Mouse (Mus musculus): ENCODE measurements around the gene Scrn3. TPM values are rescaled to one million over a fixed set of nuclear protein-coding genes. Genes with fewer than 3 reads are reported as not detected.
A peak's percentile ranks its signal among the peaks of the same experiment; 100 is the strongest.

Scrn3 gene
- polyA plus RNA-seq, 1 experiment from 2014 or later, result 19.2 TPM

- Histone ChIP-seq H3K9me3 (replicated peaks; ENCODE audit: control insufficient read depth, low read length) (no peaks in the 10 kb centered on the region), H3K36me3 (ENCODE audit: control insufficient read depth, insufficient read depth) (no peaks in the 10 kb centered on the region), H3K27me3 (ENCODE audit: control insufficient read depth, insufficient read depth, low read length) (no peaks in the 10 kb centered on the region), H3K4me1 (ENCODE audit: control insufficient read depth, insufficient read depth, low read length) (peaks cover 6% of the 10 kb centered on the region), H3K27ac (ENCODE audit: low read length) (peak overlapping the region; percentile 55; the same call in 1 of the 2 replicates), H3K9ac (ENCODE audit: low read length) (peak overlapping the region; percentile 29; the same call in 1 of the 2 replicates), H3K4me3 (ENCODE audit: low read length) (peak overlapping the region; percentile 22), H3K4me2 (ENCODE audit: low read depth, low read length) (peak overlapping the region; percentile 54)
- no peak for ATAC-seq (replicated peaks; ENCODE audit: extremely low read depth, insufficient read depth, low FRiP score)
- WGBS, result 37% methylated on average over 5 of the region's 5 CpGs
Measured at GRCm38 (mm10) chr2:73351496-73351895, 39.1 kb downstream of the Scrn3 start.

- H3K4me3 ChIP-seq (ENCODE audit: low read length), result peak overlapping the region; percentile 22
- H3K4me2 ChIP-seq (ENCODE audit: low read depth, low read length), result peak overlapping the region; percentile 54
- peak overlapping the region; percentile 29; the same call in 1 of the 2 replicates for H3K9ac ChIP-seq (ENCODE audit: low read length)
- peaks cover 6% of the 10 kb centered on the region for H3K4me1 ChIP-seq (ENCODE audit: control insufficient read depth, insufficient read depth, low read length)
- H3K27ac ChIP-seq (ENCODE audit: low read length), result peak overlapping the region; percentile 55
- no peak for ATAC-seq (replicated peaks; ENCODE audit: extremely low read depth, insufficient read depth, low FRiP score)
- no peaks in the 10 kb centered on the region for H3K27me3 ChIP-seq (ENCODE audit: control insufficient read depth, insufficient read depth, low read length)
- H3K36me3 ChIP-seq (ENCODE audit: control insufficient read depth, insufficient read depth), result no peaks in the 10 kb centered on the region
- no peaks in the 10 kb centered on the region for H3K9me3 ChIP-seq (replicated peaks; ENCODE audit: control insufficient read depth, low read length)
- WGBS, result 22% methylated on average over 7 of the region's 7 CpGs
Measured at GRCm38 (mm10) chr2:73351927-73352374, 39.5 kb downstream of the Scrn3 start.

GRCm38 (mm10) chr2:73357004-73357403 lies 44.6 kb downstream of the Scrn3 start:
- H3K4me3 ChIP-seq (ENCODE audit: low read length), result no peak overlapping the region
- no peak overlapping the region for H3K27ac ChIP-seq (ENCODE audit: low read length)
- no peaks in the 10 kb centered on the region for H3K9me3 ChIP-seq (replicated peaks; ENCODE audit: control insufficient read depth, low read length)
- H3K4me1 ChIP-seq (ENCODE audit: control insufficient read depth, insufficient read depth, low read length), result peaks cover 3% of the 10 kb centered on the region
- no peaks in the 10 kb centered on the region for H3K27me3 ChIP-seq (ENCODE audit: control insufficient read depth, insufficient read depth, low read length)
- 69% methylated on average over 18 of the region's 18 CpGs for WGBS
- no peak for ATAC-seq (replicated peaks; ENCODE audit: extremely low read depth, insufficient read depth, low FRiP score)
- peak overlapping the region; percentile 10 for H3K4me2 ChIP-seq (ENCODE audit: low read depth, low read length)
- H3K9ac ChIP-seq (ENCODE audit: low read length), result no peak overlapping the region
- H3K36me3 ChIP-seq (ENCODE audit: control insufficient read depth, insufficient read depth), result peaks cover 2% of the 10 kb centered on the region; the same call in 1 of the 2 replicates

- Histone ChIP-seq H3K36me3 (ENCODE audit: control insufficient read depth, insufficient read depth) (peaks cover 2% of the 10 kb centered on the region; the same call in 1 of the 2 replicates), H3K4me2 (ENCODE audit: low read depth, low read length) (no peak overlapping the region), H3K9ac (ENCODE audit: low read length) (no peak overlapping the region), H3K4me1 (ENCODE audit: control insufficient read depth, insufficient read depth, low read length) (no peaks in the 10 kb centered on the region), H3K27me3 (ENCODE audit: control insufficient read depth, insufficient read depth, low read length) (no peaks in the 10 kb centered on the region), H3K4me3 (ENCODE audit: low read length) (no peak overlapping the region), H3K27ac (ENCODE audit: low read length) (no peak overlapping the region), H3K9me3 (replicated peaks; ENCODE audit: control insufficient read depth, low read length) (no peaks in the 10 kb centered on the region)
- WGBS, result 87% methylated on average over 5 of the region's 5 CpGs
- no peak for ATAC-seq (replicated peaks; ENCODE audit: extremely low read depth, insufficient read depth, low FRiP score)
Measured at GRCm38 (mm10) chr2:73359941-73360340, 47.5 kb downstream of the Scrn3 start.

- H3K9me3 ChIP-seq (replicated peaks; ENCODE audit: control insufficient read depth, low read length), result no peaks in the 10 kb centered on the region
- no peaks in the 10 kb centered on the region for H3K27me3 ChIP-seq (ENCODE audit: control insufficient read depth, insufficient read depth, low read length)
- no peak overlapping the region for H3K4me2 ChIP-seq (ENCODE audit: low read depth, low read length)
- H3K4me3 ChIP-seq (ENCODE audit: low read length), result no peak overlapping the region
- no peak overlapping the region for H3K27ac ChIP-seq (ENCODE audit: low read length)
- no peak overlapping the region for H3K9ac ChIP-seq (ENCODE audit: low read length)
- no peak for ATAC-seq (replicated peaks; ENCODE audit: extremely low read depth, insufficient read depth, low FRiP score)
- 74% methylated on average over 2 of the region's 2 CpGs for WGBS
- H3K4me1 ChIP-seq (ENCODE audit: control insufficient read depth, insufficient read depth, low read length), result no peaks in the 10 kb centered on the region
- peaks cover 2% of the 10 kb centered on the region; the same call in 1 of the 2 replicates for H3K36me3 ChIP-seq (ENCODE audit: control insufficient read depth, insufficient read depth)
Measured at GRCm38 (mm10) chr2:73360536-73360935, 48.1 kb downstream of the Scrn3 start.

- Histone ChIP-seq H3K4me3 (ENCODE audit: low read length) (no peak overlapping the region), H3K4me1 (ENCODE audit: control insufficient read depth, insufficient read depth, low read length) (no peaks in the 10 kb centered on the region), H3K9me3 (replicated peaks; ENCODE audit: control insufficient read depth, low read length) (no peaks in the 10 kb centered on the region), H3K4me2 (ENCODE audit: low read depth, low read length) (no peak overlapping the region), H3K9ac (ENCODE audit: low read length) (no peak overlapping the region), H3K27ac (ENCODE audit: low read length) (no peak overlapping the region), H3K36me3 (ENCODE audit: control insufficient read depth, insufficient read depth) (peaks cover 2% of the 10 kb centered on the region; the same call in 1 of the 2 replicates), H3K27me3 (ENCODE audit: control insufficient read depth, insufficient read depth, low read length) (no peaks in the 10 kb centered on the region)
- 72% methylated on average over 5 of the region's 5 CpGs for WGBS
- ATAC-seq (replicated peaks; ENCODE audit: extremely low read depth, insufficient read depth, low FRiP score), result no peak
Measured at GRCm38 (mm10) chr2:73363448-73363847, 51.0 kb downstream of the Scrn3 start.

- peak overlapping the region; percentile 36; the same call in 1 of the 2 replicates for H3K4me2 ChIP-seq (ENCODE audit: low read depth, low read length)
- H3K4me3 ChIP-seq (ENCODE audit: low read length), result no peak overlapping the region
- peak overlapping the region; percentile 70 for H3K27ac ChIP-seq (ENCODE audit: low read length)
- peak; percentile 67 for ATAC-seq (replicated peaks; ENCODE audit: extremely low read depth, insufficient read depth, low FRiP score)
- peaks cover 4% of the 10 kb centered on the region for H3K4me1 ChIP-seq (ENCODE audit: control insufficient read depth, insufficient read depth, low read length)
- H3K9ac ChIP-seq (ENCODE audit: low read length), result peak overlapping the region; percentile 41; the same call in 1 of the 2 replicates
- no peaks in the 10 kb centered on the region for H3K9me3 ChIP-seq (replicated peaks; ENCODE audit: control insufficient read depth, low read length)
- no peaks in the 10 kb centered on the region for H3K27me3 ChIP-seq (ENCODE audit: control insufficient read depth, insufficient read depth, low read length)
- 55% methylated on average over 9 of the region's 9 CpGs for WGBS
- H3K36me3 ChIP-seq (ENCODE audit: control insufficient read depth, insufficient read depth), result no peaks in the 10 kb centered on the region
Measured at GRCm38 (mm10) chr2:73371530-73372335, 59.3 kb downstream of the Scrn3 start.

- H3K27ac ChIP-seq (ENCODE audit: low read length), result no peak overlapping the region
- no peaks in the 10 kb centered on the region for H3K9me3 ChIP-seq (replicated peaks; ENCODE audit: control insufficient read depth, low read length)
- H3K4me1 ChIP-seq (ENCODE audit: control insufficient read depth, insufficient read depth, low read length), result no peaks in the 10 kb centered on the region
- no peak for ATAC-seq (replicated peaks; ENCODE audit: extremely low read depth, insufficient read depth, low FRiP score)
- H3K4me3 ChIP-seq (ENCODE audit: low read length), result no peak overlapping the region
- H3K36me3 ChIP-seq (ENCODE audit: control insufficient read depth, insufficient read depth), result no peaks in the 10 kb centered on the region
- 89% methylated on average over 5 of the region's 5 CpGs for WGBS
- no peak overlapping the region for H3K9ac ChIP-seq (ENCODE audit: low read length)
- H3K4me2 ChIP-seq (ENCODE audit: low read depth, low read length), result no peak overlapping the region
- no peaks in the 10 kb centered on the region for H3K27me3 ChIP-seq (ENCODE audit: control insufficient read depth, insufficient read depth, low read length)
Measured at GRCm38 (mm10) chr2:73378326-73378725, 65.9 kb downstream of the Scrn3 start.

- no peak overlapping the region for H3K27ac ChIP-seq (ENCODE audit: low read length)
- no peak overlapping the region for H3K4me2 ChIP-seq (ENCODE audit: low read depth, low read length)
- H3K4me1 ChIP-seq (ENCODE audit: control insufficient read depth, insufficient read depth, low read length), result no peaks in the 10 kb centered on the region
- 76% methylated on average over 5 of the region's 5 CpGs for WGBS
- no peaks in the 10 kb centered on the region for H3K9me3 ChIP-seq (replicated peaks; ENCODE audit: control insufficient read depth, low read length)
- H3K9ac ChIP-seq (ENCODE audit: low read length), result no peak overlapping the region
- no peaks in the 10 kb centered on the region for H3K27me3 ChIP-seq (ENCODE audit: control insufficient read depth, insufficient read depth, low read length)
- H3K4me3 ChIP-seq (ENCODE audit: low read length), result no peak overlapping the region
- ATAC-seq (replicated peaks; ENCODE audit: extremely low read depth, insufficient read depth, low FRiP score), result no peak
- no peaks in the 10 kb centered on the region for H3K36me3 ChIP-seq (ENCODE audit: control insufficient read depth, insufficient read depth)
Measured at GRCm38 (mm10) chr2:73379656-73380055, 67.3 kb downstream of the Scrn3 start.

All from heart, embryonic 16.5 days (tissue).